In genomic region chr19:48204476-48204875, GRCm38 (mm10) we compare ENCODE assay signal across 8 mouse cellular contexts. TPM values are rescaled to one million over a fixed set of nuclear protein-coding genes. Genes with fewer than 3 reads are reported as not detected.
DNase-seq lines count a peak whose midpoint lies in the region; ATAC-seq and TF ChIP-seq lines count a peak whose summit lies in the region.

No protein-coding gene starts in this region.

- H3K27ac ChIP-seq in heart, embryonic 11.5 days (ENCODE audit: low read depth, low read length): no peak overlapping the region
- no peak overlapping the region for H3K27ac ChIP-seq in neural tube, embryonic 11.5 days (ENCODE audit: low read depth, low read length)
- no peak overlapping the region for H3K27ac ChIP-seq in intestine, postnatal 0 days (ENCODE audit: low read depth, low read length)
- H3K27ac ChIP-seq in stomach, embryonic 14.5 days (ENCODE audit: low read length): no peak overlapping the region

- H3K9me3 ChIP-seq in heart, embryonic 11.5 days (replicated peaks; ENCODE audit: control insufficient read depth, low read length): no peaks in the 10 kb centered on the region
- no peaks in the 10 kb centered on the region for H3K9me3 ChIP-seq in neural tube, embryonic 11.5 days (ENCODE audit: control insufficient read depth, low read length)
- H3K9me3 ChIP-seq in intestine, postnatal 0 days (ENCODE audit: control insufficient read depth): no peaks in the 10 kb centered on the region
- H3K9me3 ChIP-seq in stomach, embryonic 14.5 days (ENCODE audit: control insufficient read depth, low read depth, low read length): no peaks in the 10 kb centered on the region

- no peaks in the 10 kb centered on the region for H3K36me3 ChIP-seq in heart, embryonic 11.5 days (ENCODE audit: control insufficient read depth, insufficient read depth, low read length)
- no peaks in the 10 kb centered on the region for H3K36me3 ChIP-seq in neural tube, embryonic 11.5 days (ENCODE audit: control insufficient read depth, insufficient read depth, low read length)
- no peaks in the 10 kb centered on the region for H3K36me3 ChIP-seq in intestine, postnatal 0 days (ENCODE audit: control insufficient read depth, insufficient read depth)
- H3K36me3 ChIP-seq in stomach, embryonic 14.5 days (ENCODE audit: control insufficient read depth, insufficient read depth, low read length): no peaks in the 10 kb centered on the region

- H3K4me2 ChIP-seq in heart, embryonic 11.5 days: peak overlapping the region; percentile 87
- peak overlapping the region; percentile 99 for H3K4me2 ChIP-seq in neural tube, embryonic 11.5 days (ENCODE audit: low read depth)
- H3K4me2 ChIP-seq in intestine, postnatal 0 days (replicated peaks; ENCODE audit: low read depth): peak overlapping the region; percentile 64; the same call in 1 of the 2 replicates
- peak overlapping the region; percentile 96 for H3K4me2 ChIP-seq in stomach, embryonic 14.5 days (replicated peaks; ENCODE audit: low read depth, low read length)

- WGBS in heart, embryonic 11.5 days (ENCODE audit: insufficient replicate concordance): 2% methylated on average over 8 of the region's 8 CpGs
- under 1% methylated on average over 8 of the region's 8 CpGs for whole genome bisulfite sequencing in neural tube, embryonic 11.5 days
- 2% methylated on average over 8 of the region's 8 CpGs for WGBS in intestine, postnatal 0 days
- 0% methylated on average over 8 of the region's 8 CpGs for WGBS in stomach, embryonic 14.5 days

- intact Hi-C loops in heart, postnatal 25 days (cut with DNase I): loop anchor here (10.0 kb wide), 1 partner anchor 190 kb away; no protein-coding TSS in a partner anchor

- H3K27me3 ChIP-seq in heart, embryonic 11.5 days (ENCODE audit: control insufficient read depth, insufficient read depth, low read length): peaks cover 57% of the 10 kb centered on the region
- peaks cover 21% of the 10 kb centered on the region for H3K27me3 ChIP-seq in neural tube, embryonic 11.5 days (ENCODE audit: control insufficient read depth, insufficient read depth, low read length)
- H3K27me3 ChIP-seq in intestine, postnatal 0 days (replicated peaks; ENCODE audit: control insufficient read depth, insufficient read depth, low read length): peaks cover 40% of the 10 kb centered on the region
- peaks cover 13% of the 10 kb centered on the region; the same call in 1 of the 2 replicates for H3K27me3 ChIP-seq in stomach, embryonic 14.5 days (ENCODE audit: control insufficient read depth, insufficient read depth, low read length)

- H3K4me3 ChIP-seq in heart, embryonic 11.5 days (ENCODE audit: low read depth, low read length): peak overlapping the region; percentile 55
- peak overlapping the region; percentile 59 for H3K4me3 ChIP-seq in neural tube, embryonic 11.5 days (ENCODE audit: low read depth, low read length)
- H3K4me3 ChIP-seq in intestine, postnatal 0 days (ENCODE audit: low read depth, low read length): peak overlapping the region; percentile 38; the same call in 1 of the 2 replicates
- H3K4me3 ChIP-seq in stomach, embryonic 14.5 days (ENCODE audit: low read depth, low read length): peak overlapping the region; percentile 51

- no peak for TF ChIP-seq CTCF in intestine, postnatal 0 days (IDR thresholded peaks at IDR 0.05; ENCODE audit: low read depth)

- no peak for ATAC-seq in heart, embryonic 11.5 days (replicated peaks; ENCODE audit: insufficient number of reproducible peaks, low FRiP score, low TSS enrichment)
- ATAC-seq in neural tube, embryonic 11.5 days (ENCODE audit: insufficient read depth, low FRiP score, low TSS enrichment): no peak
- ATAC-seq in intestine, postnatal 0 days: no peak
- no peak for ATAC-seq in stomach, embryonic 14.5 days (ENCODE audit: insufficient number of reproducible peaks, insufficient read depth, low FRiP score, low read depth)

- no peak overlapping the region for H3K9ac ChIP-seq in heart, embryonic 11.5 days (ENCODE audit: low read depth, low read length)
- no peak overlapping the region for H3K9ac ChIP-seq in neural tube, embryonic 11.5 days (ENCODE audit: low read length)
- no peak overlapping the region for H3K9ac ChIP-seq in intestine, postnatal 0 days (ENCODE audit: low read depth, low read length)
- H3K9ac ChIP-seq in stomach, embryonic 14.5 days (replicated peaks; ENCODE audit: low read depth, low read length): no peak overlapping the region

- peaks cover 4% of the 10 kb centered on the region; the same call in 1 of the 2 replicates for H3K4me1 ChIP-seq in heart, embryonic 11.5 days (ENCODE audit: control insufficient read depth, insufficient read depth, low read length)
- peaks cover 6% of the 10 kb centered on the region; the same call in 1 of the 2 replicates for H3K4me1 ChIP-seq in neural tube, embryonic 11.5 days (ENCODE audit: control insufficient read depth, insufficient read depth, low read length)
- no peaks in the 10 kb centered on the region; the same call in 1 of the 2 replicates for H3K4me1 ChIP-seq in intestine, postnatal 0 days (replicated peaks; ENCODE audit: control insufficient read depth, insufficient read depth, low read length)
- no peaks in the 10 kb centered on the region for H3K4me1 ChIP-seq in stomach, embryonic 14.5 days (ENCODE audit: control insufficient read depth, insufficient read depth, low read length)

- no peak for DNase-seq in heart, postnatal 25 days (ENCODE audit: low spot score)
- DNase-seq in neural tube, embryonic 11.5 days (ENCODE audit: low spot score): peak; percentile 19
- no peak for DNase-seq in neural tube, embryonic 10.5 days (ENCODE audit: extremely low spot score, low spot score)
- DNase-seq in testis, postnatal 14 days (ENCODE audit: low spot score): no peak
- no peak for DNase-seq in gastrocnemius, adult 8-10 months (ENCODE audit: low spot score in 2 of 2)

RNA-seq across cellular contexts. Expression of gene Sorcs3, which starts 1.3 kb away (rescaled TPM):
- polyA plus RNA-seq in heart, embryonic 11.5 days (2014; fragmentation: Nextera tagmentation; extraction: Ambion mirVana): 0.44 and 0.56 TPM in 2 replicates
- total RNA-seq in heart, postnatal 25 days (2021): not detected
- 5.1 and 5.9 TPM in 2 replicates for polyA plus RNA-seq in neural tube, embryonic 11.5 days (2014; fragmentation: Nextera tagmentation; extraction: Ambion mirVana)
- polyA plus RNA-seq in intestine, postnatal 0 days (2015; fragmentation: Nextera tagmentation; extraction: Ambion mirVana): 0.33 and 0.37 TPM in 2 replicates
- polyA plus RNA-seq in stomach, embryonic 14.5 days (2014; fragmentation: Nextera tagmentation; extraction: Ambion mirVana): 1.6 and 1.8 TPM in 2 replicates
- total RNA-seq in gastrocnemius, adult 8-10 months (2022): not detected
